Mouse (Mus musculus): ENCODE data around the gene Plekhh2.

DNA sequence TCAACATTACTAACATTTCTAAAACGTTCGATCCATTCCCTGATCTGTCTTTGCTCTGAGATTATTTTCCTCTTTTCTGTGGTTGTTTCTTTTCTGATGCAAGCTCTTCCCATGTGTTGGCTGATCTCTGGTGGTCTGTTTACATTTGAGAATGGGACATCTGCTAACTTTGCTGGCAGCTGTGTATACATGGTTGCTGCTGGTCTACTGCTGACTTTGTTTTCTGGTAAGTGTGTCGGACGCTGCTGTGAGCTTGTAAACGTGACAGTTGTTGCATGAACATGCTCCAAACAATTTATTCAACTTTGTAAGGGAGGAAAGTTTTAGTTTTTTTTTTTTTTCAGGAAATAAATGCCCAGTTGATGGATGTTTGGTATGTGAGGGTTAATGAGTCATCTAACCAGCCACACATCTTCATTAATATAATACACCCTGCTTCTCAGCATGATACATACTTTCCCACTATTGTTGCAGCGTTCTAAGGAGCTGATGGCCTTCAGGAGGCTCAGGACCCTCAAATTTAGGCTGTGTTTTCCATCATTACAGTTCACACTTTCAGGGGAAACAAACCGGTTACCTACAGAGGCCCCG lies 21.3 kb downstream of the Plekhh2 start:
- TF ChIP-seq CTCF (IDR thresholded peaks at IDR 0.05; ENCODE audit: borderline replicate concordance, control insufficient read depth, extremely low read depth, insufficient read depth, low read length, poor library complexity) (no peak), POLR2A (IDR thresholded peaks at IDR 0.05; ENCODE audit: control insufficient read depth, extremely low read depth, insufficient read depth, low read length, poor library complexity) (no peak)

All from thymus, adult 2 months (tissue).